9 mouse cellular contexts compared by ENCODE assay signal in genomic region chr2:127363696-127364095, GRCm38 (mm10). TPM values are rescaled to one million over a fixed set of nuclear protein-coding genes. Genes with fewer than 3 reads are reported as not detected.
DNase-seq lines count a peak whose midpoint lies in the region; ATAC-seq and TF ChIP-seq lines count a peak whose summit lies in the region.
"Had no signal": no experiment of that assay in that cellular context is flagged by ENCODE, and none has a peak within 500 bp of the region (broad histone marks: within the 10 kb centered on the region; RNA-seq: fewer than 3 reads in every experiment).

No protein-coding gene starts in this region.

- no peak for DNase-seq in heart, adult 2 months
- no peak for DNase-seq in heart, postnatal 10 days
- DNase-seq in embryonic facial prominence, embryonic 14.5 days (ENCODE audit: low spot score), result no peak
- DNase-seq in kidney, adult 9 months, result peak; percentile 50
- DNase-seq in right cerebral cortex, postnatal 4 days, result no peak
- no peak for DNase-seq in urinary bladder, postnatal 25 days (ENCODE audit: low spot score)
- no peak for DNase-seq in layer of hippocampus, postnatal 10 days (ENCODE audit: low spot score in 2 of 2)

- H3K36me3 ChIP-seq in heart, adult 2 months (ENCODE audit: control insufficient read depth, insufficient read depth, low read length), result no peaks in the 10 kb centered on the region
- H3K36me3 ChIP-seq in embryonic facial prominence, embryonic 14.5 days (ENCODE audit: control insufficient read depth, insufficient read depth, low read length), result no peaks in the 10 kb centered on the region
- H3K36me3 ChIP-seq in midbrain, embryonic 13.5 days, result no peaks in the 10 kb centered on the region

- no peak for TF ChIP-seq EP300 in heart, adult 2 months (IDR thresholded peaks at IDR 0.05; ENCODE audit: insufficient read depth, low read depth, low read length)

- peaks cover 18% of the 10 kb centered on the region for H3K27me3 ChIP-seq in heart, adult 2 months (ENCODE audit: control insufficient read depth, insufficient read depth, low read length)
- peaks cover 76% of the 10 kb centered on the region for H3K27me3 ChIP-seq in embryonic facial prominence, embryonic 14.5 days (replicated peaks; ENCODE audit: control insufficient read depth, insufficient read depth, low read length)
- peaks cover 80% of the 10 kb centered on the region for H3K27me3 ChIP-seq in midbrain, embryonic 13.5 days

- peak overlapping the region; percentile 82 for H3K4me2 ChIP-seq in embryonic facial prominence, embryonic 14.5 days (ENCODE audit: low read depth, low read length)
- H3K4me2 ChIP-seq in midbrain, embryonic 13.5 days (replicated peaks), result peak overlapping the region; percentile 71

- TF ChIP-seq CTCF in heart, adult 2 months (IDR thresholded peaks at IDR 0.05), result no peak

- no peaks in the 10 kb centered on the region for H3K9me3 ChIP-seq in embryonic facial prominence, embryonic 14.5 days (ENCODE audit: control insufficient read depth, low read length)
- no peaks in the 10 kb centered on the region for H3K9me3 ChIP-seq in midbrain, embryonic 13.5 days

- TF ChIP-seq POLR2A in heart, adult 2 months (IDR thresholded peaks at IDR 0.05; ENCODE audit: insufficient read depth, low read depth, low read length), result no peak

- H3K4me3 ChIP-seq in heart, adult 2 months, result peak overlapping the region; percentile 39
- peak overlapping the region; percentile 44 for H3K4me3 ChIP-seq in embryonic facial prominence, embryonic 14.5 days (ENCODE audit: low read depth, low read length)
- peak overlapping the region; percentile 42 for H3K4me3 ChIP-seq in midbrain, embryonic 13.5 days (replicated peaks)

- H3K27ac ChIP-seq in heart, adult 2 months, result peak overlapping the region; percentile 48; the same call in 1 of the 2 replicates
- no peak overlapping the region for H3K27ac ChIP-seq in embryonic facial prominence, embryonic 14.5 days (replicated peaks; ENCODE audit: low read depth, low read length)
- H3K27ac ChIP-seq in midbrain, embryonic 13.5 days, result no peak overlapping the region

- H3K4me1 ChIP-seq in heart, adult 2 months (ENCODE audit: control insufficient read depth, insufficient read depth, low read length), result no peaks in the 10 kb centered on the region
- no peaks in the 10 kb centered on the region; the same call in 1 of the 2 replicates for H3K4me1 ChIP-seq in embryonic facial prominence, embryonic 14.5 days (ENCODE audit: control insufficient read depth, insufficient read depth, low read length)
- peaks cover 21% of the 10 kb centered on the region for H3K4me1 ChIP-seq in midbrain, embryonic 13.5 days (replicated peaks)

- peak overlapping the region; percentile 29; the same call in 1 of the 2 replicates for H3K9ac ChIP-seq in heart, adult 2 months (ENCODE audit: low read depth, low read length)
- H3K9ac ChIP-seq in embryonic facial prominence, embryonic 14.5 days (ENCODE audit: low read depth, low read length), result no peak overlapping the region
- H3K9ac ChIP-seq in midbrain, embryonic 13.5 days (replicated peaks), result no peak overlapping the region

- WGBS in heart, adult 2 months, result 3% methylated on average over 20 of the region's 20 CpGs
- WGBS in embryonic facial prominence, embryonic 14.5 days, result 6% methylated on average over 20 of the region's 20 CpGs
- WGBS in midbrain, embryonic 13.5 days, result 6% methylated on average over 20 of the region's 20 CpGs

- H3K79me2 ChIP-seq in heart, adult 2 months (replicated peaks; ENCODE audit: control insufficient read depth, insufficient read depth, low read length), result no peaks in the 10 kb centered on the region

- intact Hi-C loops in heart, adult 2 months (cut with DNase I), result loop anchor here (2.0 kb wide), 1 partner anchor 91 kb away; no protein-coding TSS in a partner anchor
- intact Hi-C loops in heart, postnatal 10 days (cut with DNase I), result loop anchor here (1.0 to 5.0 kb wide), 3 partner anchors 67 to 194 kb away; no protein-coding TSS in a partner anchor

- no peak for ATAC-seq in embryonic facial prominence, embryonic 14.5 days (ENCODE audit: low read depth)
- ATAC-seq in midbrain, embryonic 13.5 days, result peak; percentile 16; the same call in 1 of the 2 replicates

RNA-seq across cellular contexts. Expression of gene Adra2b, which starts 0.7 kb away (rescaled TPM):
- 1 to 10 TPM in 1 of 2 experiments, under 1 TPM in 1; 0.73 to 1.1 TPM for total RNA-seq in heart, adult 2 months (2021)
- 1.0 and 1.6 TPM in 2 replicates for polyA plus RNA-seq in heart, adult 2 months (2012; rRNA removed)
- total RNA-seq in heart, postnatal 10 days (2021), result 1 to 10 TPM in 1 of 2 experiments, under 1 TPM in 1; 0.84 to 1.1 TPM
- polyA plus RNA-seq in embryonic facial prominence, embryonic 14.5 days (2014; fragmentation: Nextera tagmentation; extraction: Ambion mirVana), result 0.51 and 0.72 TPM in 2 replicates
- polyA plus RNA-seq in midbrain, embryonic 13.5 days (2015; fragmentation: Nextera tagmentation; extraction: Ambion mirVana), result 0.12 and 0.15 TPM in 2 replicates
- under 1 TPM; 0.23 to 0.29 TPM for total RNA-seq in layer of hippocampus, postnatal 10 days (2021)

RNA-seq across cellular contexts. Expression of gene Astl, which starts 25.3 kb away (rescaled TPM):
- not detected for total RNA-seq in heart, adult 2 months (2021)
- polyA plus RNA-seq in heart, adult 2 months (2012; rRNA removed), result not detected in 2 replicates
- total RNA-seq in heart, postnatal 10 days (2021), result not detected
- polyA plus RNA-seq in embryonic facial prominence, embryonic 14.5 days (2014; fragmentation: Nextera tagmentation; extraction: Ambion mirVana), result 0.09 and 0.14 TPM in 2 replicates
- polyA plus RNA-seq in midbrain, embryonic 13.5 days (2015; fragmentation: Nextera tagmentation; extraction: Ambion mirVana), result not detected in 2 replicates
- total RNA-seq in layer of hippocampus, postnatal 10 days (2021), result not detected
- polyA plus RNA-seq: cortical plate, adult 2 months had no signal

RNA-seq across cellular contexts. Expression of gene Dusp2, which starts 27.7 kb away (rescaled TPM):
- under 1 TPM; 0.44 to 0.45 TPM for total RNA-seq in heart, adult 2 months (2021)
- polyA plus RNA-seq in heart, adult 2 months (2012; rRNA removed), result 0.97 and 1.1 TPM in 2 replicates
- 1 to 10 TPM; 1.2 to 1.8 TPM for total RNA-seq in heart, postnatal 10 days (2021)
- polyA plus RNA-seq in embryonic facial prominence, embryonic 14.5 days (2014; fragmentation: Nextera tagmentation; extraction: Ambion mirVana), result 7.1 and 7.4 TPM in 2 replicates
- 4.3 and 4.4 TPM in 2 replicates for polyA plus RNA-seq in midbrain, embryonic 13.5 days (2015; fragmentation: Nextera tagmentation; extraction: Ambion mirVana)
- 1 to 10 TPM; 3.1 to 3.7 TPM for total RNA-seq in layer of hippocampus, postnatal 10 days (2021)
